Mouse (Mus musculus): Measurements from ENCODE around the gene Cd6. TPM values are rescaled to one million over a fixed set of nuclear protein-coding genes. Genes with fewer than 3 reads are reported as not detected.

Gene Cd6
- polyA plus RNA-seq (2017; shearing (Covaris generic)) = 100 to 1,000 TPM; 356 to 569 (median 520) TPM

DNA sequence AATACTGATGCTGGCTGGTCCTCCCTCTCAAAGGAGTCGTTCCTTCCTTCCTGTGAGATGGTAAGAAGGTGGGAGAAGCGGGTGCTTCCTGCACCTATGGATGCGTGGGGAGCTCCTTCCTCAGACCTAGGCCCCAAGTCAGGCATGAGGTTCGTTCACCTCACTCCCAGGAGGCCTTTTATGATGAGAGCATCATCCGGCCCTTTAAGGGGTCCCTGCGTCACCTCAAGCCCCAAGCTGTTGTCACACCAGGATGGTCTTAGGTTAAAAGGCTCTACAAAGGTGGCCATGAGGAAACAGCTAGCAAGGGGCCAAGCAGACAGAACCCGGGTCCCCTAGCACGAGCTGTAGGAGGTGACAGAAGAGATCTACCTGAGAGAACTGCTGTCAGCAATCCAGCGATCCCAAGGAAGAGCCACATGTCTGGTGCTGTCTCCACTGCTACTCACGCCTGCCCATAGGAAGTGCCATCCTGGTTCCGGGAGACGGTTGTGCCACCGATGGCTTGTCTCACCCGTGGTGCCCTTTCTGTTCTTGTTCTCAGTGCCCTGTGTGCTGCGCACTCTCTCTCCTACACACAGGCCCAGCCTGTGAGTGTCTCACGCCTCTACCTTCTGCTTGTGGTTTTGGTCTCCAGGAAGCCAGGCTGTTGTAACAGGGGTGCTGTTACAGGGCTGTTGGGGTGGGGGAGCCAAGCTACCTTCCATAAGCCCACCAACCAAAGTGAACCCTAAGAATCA, at the start of gene Cd6:
Gene Cd6, minus strand, starts transcription at position 623 of the 740 bp plus-strand sequence.
- ATAC-seq = peak; percentile 80

DNA sequence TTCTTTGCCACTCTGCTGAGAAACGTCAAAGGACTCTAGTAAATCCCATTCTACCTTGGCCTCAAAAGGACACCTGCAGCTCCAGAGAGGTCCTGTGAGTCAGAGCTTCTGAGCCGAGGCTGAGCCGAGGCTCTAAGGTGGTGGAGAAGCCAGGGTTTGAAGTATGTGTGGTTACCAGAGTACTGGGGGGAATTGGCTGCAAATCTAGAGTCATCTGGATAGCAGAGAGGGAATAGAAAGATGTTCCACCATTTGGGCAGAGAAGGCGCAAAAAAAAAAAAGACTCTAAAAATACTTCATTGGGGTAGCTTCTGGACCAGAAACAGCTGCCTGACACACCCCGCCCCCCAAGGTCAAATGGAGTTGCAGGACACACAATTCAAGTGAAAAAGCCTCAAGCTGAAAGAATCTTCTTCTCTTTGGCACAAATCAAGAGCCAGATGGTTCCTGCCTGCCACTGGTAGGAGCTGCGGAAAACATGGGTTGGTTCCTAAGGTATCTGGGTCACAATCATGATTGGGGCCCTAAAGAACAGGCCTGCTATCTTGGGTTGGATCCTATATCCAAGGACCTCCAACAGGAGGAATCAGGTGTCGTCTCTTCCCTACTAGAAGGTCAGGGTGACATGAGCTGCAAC, 48.5 kb upstream of the Cd6 start:
- ATAC-seq = no peak

DNA sequence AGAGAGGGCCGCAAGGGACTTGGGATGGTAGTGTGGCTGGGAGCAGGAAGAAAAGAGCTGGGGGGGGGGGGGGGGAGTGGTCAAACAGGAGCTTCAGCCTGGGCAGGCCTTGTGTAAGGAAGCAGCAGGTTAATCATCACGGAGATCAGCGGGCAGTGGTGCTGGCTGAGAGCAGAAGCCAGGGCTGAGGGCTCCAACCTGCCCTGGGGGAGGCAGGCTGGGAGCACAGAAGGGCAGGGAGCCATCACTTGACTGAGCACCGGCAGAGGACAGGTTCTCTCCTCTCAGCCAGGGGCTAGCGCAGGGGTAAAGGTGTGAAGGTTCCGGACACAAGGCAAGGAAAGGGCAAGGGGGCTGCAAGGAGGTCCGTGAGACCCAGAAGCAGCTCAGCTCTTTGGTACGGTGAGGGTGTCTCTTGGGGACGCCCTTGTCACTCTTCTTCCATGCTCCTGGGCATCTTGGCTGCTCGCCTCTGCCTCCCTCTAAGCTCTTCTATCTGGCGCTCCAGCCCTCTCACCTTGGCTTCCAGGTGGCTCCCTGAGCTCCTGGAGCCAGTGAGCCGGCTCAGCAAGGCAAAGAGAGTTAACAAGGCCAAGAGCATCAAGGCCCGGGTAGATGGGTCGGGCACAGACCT, 41.6 kb upstream of the Cd6 start:
- ATAC-seq = no peak

DNA sequence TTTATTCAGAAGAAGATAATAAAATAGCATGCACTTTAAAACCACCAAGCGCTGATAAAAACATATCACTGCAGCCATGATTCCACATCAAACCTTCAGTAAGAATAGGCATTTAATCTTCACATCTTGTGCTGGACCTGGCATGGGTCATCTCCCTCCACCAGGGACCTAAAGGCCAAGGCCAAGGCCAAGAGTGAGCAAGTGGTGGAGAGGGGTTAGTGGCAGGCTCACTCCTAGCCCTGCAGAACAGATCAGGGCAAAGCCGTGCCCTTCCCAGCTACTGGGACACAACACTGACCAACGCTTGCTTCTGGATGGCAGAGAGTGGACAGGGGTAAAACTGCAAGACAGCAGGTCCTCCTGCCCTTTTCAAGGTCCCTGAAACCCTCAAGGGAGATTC, 40.8 kb upstream of the Cd6 start:
- no peak for ATAC-seq

DNA sequence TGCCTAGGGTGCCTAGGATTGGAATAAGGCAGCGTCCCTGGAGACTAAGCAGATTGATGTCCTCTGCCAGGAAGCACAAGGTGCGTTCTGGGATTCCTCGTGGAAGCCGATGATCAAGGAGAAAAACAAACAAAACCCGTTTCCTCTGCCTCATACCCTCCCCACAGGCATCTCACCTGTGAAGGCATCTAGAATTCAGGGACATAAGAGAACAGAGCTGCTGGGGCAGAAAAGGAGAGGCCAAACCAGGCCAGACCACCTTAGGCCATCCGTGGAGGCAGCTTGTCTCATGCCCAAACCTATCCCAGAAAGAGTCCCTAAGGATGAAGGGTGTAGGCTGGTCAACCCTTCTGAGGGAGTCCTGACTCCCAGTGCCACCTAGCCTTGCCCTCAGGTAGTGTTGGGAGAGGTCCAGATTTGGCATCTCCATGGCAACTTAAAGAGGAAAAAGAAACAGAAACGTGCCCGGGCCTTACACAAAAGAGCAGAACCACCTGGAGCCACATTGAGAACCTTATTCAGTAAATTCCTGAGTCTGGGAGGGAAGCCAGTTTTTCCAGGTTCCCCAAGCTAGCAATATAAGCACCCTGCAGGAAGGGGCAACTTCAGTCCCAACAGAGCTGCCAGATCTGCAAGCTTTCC, 40.1 kb upstream of the Cd6 start, which contains the start of gene Tmem132a:
Gene Tmem132a, minus strand, starts transcription at position 55 of the 642 bp plus-strand sequence.
- no peak for ATAC-seq

DNA sequence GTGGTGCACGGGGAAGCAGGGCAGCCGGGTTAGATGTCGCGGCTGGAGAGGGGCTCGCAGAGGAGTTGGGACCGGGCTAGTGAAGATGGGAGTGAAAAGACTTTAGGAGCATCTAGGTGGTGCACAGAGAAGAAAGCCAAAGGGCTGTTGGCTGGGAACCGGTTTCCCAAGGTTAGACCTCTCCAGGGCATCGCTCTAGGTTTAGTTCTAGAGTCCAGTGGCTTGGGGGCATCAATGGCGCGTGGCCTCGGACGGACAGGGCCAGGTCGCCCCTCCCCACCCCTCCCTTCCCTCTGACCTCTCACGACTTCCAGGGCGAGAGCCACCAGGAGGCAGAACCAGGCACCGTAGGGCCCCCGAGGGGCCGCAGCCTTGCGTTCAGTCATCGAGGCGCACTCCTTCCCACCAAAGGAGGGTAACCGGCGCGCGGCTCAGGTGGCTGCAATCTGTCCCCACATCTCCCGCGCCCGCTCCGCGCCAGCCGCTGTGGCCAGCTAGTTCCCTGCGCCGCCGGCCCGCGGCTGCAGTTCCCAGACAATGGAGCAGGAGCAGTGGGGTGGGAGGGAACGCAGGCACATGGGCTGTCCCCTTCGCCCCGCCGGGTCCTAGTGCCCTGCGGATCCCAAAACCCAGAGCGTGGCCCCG, 39.5 kb upstream of the Cd6 start:
- ATAC-seq = no peak

DNA sequence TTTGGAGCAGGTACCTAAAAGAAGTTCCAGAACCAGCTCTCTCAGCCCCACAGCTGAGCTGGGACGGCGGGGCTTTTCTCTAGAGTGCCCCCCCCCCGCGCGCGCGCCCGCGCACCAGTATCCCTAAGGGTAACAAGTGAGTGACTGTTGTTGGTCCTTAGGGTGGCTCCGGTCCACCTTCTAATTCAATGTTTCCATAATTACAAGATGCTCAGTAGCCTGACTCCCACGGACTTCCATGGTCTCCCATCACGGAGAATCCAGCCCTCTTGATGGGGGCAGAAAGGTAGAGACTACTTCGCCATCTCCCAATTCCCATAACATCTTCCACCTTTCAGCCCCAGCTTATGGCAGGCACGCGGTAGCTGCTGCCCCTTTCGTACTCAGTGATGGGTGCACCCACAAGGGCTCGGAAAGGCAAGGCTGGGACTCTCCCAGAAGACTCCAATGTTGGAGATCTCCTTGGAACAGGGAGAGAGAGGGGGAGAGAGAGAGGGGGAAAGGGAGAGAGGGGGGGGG, 38.8 kb upstream of the Cd6 start:
- ATAC-seq = no peak

DNA sequence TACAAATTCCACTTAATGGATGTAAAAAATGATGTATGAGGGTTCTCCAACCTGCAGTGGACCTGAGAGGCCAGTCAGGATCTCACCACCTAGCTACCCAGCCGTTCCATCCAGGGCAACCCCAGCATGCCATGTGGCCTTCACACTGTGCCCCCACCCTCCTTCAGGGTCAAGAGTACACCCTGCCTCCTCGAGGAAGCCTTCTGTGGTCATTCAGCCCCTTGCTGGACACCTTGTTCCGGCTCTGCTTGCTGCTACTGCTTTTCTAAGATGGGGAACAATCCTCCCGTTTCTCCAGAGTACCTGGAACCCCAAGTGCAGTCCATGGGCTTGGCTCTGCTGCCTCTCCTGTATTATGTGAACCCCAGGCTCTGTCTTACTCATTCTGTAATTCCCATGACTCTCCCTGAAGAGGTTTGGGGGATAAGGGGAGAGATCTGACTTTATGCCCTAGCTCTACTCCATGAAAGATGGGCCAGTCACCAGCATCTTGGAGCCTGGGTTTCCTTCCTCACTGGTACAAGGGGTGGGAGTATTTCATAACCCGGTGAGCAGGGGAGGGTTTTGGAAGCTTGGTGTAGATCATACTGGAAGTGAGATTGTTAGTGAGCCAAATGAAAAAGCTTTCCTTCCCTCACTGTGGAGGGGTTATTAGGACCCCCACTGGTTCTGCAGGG, 38.2 kb upstream of the Cd6 start:
- ATAC-seq = no peak

DNA sequence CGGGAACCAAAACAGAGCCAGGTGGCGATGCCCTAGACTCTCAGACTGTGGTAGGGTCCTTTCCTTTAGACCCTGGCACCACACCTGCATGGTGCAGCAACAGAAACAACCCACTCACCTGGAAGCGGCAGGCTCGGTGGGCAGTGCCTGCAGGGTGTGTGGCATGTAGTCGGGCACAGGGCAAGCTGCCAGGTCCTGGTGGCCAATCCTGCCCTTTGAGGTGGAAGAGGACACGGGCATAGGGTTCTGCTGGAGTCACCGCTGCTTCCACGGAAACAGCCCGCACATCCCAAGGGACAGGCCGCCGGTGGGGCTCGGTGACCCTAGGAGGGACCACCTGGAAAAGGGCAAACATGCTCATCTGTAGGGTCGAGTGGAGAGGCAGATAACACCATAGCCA, 36.5 kb upstream of the Cd6 start:
- no peak for ATAC-seq

DNA sequence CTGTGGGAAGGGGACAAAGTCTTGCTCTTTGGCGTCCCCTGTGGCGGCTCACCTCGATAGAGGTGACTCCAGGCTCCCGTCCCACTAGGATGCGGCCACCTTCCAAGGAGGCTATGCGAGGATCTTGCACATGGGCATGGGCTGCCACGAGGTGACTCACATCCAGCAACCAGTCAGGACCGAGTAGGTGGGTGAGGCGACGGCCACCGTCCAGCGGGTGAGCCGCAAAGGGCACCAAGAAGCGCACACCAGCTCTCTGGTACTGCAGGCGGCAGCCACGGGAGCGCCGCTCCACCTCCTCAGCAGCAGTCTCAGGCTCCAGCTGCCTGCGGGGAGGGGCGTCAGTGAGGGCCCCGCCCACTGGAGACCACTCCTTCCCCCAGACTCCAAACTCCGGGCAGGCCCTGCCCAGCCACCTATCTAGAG, 30.2 kb upstream of the Cd6 start:
- no peak for ATAC-seq

DNA sequence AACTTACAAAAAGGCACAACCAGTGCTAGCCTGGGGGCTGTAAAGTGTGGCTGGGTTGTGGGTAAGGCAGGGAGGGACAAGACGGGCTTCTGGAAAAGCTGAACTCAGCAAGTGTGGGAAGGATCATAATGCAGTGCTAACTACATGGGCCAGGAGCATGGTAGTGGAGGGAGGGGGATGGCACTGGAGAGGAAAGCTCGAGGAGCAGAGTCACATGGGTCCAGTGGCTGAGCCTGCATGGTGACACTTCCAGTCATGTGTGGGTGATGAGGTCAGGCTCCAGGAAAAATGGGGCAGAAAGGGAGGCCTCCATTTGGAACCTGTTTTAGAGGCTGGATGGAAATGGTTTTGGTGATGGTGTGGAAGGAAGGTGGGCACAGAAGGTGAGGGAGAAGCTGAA, 26.7 kb upstream of the Cd6 start:
- no peak for ATAC-seq

DNA sequence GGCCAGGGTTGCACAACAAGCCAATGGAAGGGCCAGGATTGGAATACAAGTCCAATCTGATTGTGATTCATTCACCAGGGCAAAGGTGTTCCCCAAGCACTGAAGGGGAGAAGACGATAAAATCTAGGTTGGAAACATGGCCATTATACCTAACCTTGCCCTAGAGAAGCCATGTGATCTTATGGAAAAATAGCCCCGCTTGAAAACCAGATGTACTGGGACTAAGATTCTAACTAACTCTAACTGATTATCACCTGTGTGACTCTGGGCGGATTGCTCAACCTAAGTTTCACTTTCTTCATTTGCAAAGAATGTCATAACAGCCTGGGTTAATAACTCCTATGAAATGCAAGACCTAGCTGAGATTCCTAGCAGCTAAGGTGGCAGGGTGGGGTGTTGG, 25.6 kb upstream of the Cd6 start:
- no peak for ATAC-seq

DNA sequence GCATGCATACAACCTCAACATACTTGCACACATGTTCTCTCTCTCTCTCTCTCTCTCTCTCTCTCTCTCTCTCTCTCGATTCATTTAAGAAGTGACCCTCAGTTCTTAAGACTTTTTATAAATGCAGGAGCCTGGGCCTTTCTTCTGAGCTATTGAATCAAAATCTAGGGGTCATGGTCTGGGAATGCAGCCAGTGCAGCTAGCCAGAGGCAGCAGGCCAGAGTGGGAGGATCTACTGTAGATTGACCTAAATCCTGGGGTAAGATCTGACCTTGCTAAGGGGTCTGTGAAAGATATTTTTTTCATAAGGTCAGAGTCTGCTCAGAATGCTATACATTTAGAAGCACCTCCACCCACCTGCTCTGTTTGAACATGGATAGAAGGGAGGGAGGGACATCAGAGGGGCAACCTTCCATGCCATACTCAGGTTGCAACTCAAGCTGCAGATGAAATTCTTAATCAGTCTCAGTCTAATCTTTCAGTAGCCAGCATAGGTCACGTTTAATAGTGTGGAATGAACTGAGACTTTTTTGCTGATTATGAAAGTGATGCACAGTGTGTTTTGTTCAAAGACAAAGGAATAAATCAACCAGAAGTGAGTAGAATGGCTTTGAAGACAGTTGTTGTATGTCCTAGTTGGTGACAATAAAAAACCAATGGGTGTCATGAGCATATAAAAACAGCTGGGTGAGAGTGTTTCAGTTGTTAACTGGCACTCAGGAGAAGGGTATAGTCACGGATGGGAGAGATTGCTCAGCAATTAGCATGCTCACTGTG, 17.6 kb upstream of the Cd6 start:
- ATAC-seq = no peak

DNA sequence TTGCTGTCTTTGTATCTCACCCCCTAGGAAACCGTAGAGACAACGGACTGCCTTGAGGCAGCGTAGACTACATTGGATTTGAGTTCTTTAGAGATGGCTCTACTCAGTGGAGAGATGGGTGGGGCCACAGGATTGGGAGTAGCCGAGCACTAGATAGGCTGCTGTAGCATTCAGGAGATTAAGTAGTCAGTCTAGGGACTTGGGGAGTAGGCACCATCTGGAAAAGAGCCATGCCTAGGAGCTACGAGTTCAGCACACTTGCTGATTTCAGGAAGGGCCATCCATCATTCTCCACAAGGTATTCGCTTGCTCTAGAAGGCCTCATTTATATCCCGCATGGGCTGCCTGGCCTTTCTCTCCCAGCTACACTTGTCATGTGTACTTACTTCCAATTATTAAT, 16.3 kb upstream of the Cd6 start:
- no peak for ATAC-seq

DNA sequence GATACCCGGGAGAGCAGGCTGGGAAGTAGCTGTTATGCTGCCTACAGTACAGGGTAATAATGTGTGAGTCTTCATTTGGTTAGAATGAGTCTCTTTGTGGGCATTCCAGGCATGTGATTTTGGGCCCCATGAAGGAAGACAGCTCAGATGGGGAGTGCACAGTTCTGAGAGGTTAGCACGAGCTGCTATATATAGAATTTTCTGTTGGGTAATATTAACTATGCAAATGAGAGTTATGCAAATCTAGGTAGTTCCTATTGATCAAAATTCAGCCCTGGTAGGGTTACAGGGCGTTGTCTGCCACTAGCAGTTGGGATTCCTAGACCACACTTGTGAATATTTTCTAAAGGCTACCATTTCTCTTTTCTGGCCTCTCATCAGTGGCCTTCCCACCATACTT, 15.6 kb upstream of the Cd6 start:
- ATAC-seq = no peak

DNA sequence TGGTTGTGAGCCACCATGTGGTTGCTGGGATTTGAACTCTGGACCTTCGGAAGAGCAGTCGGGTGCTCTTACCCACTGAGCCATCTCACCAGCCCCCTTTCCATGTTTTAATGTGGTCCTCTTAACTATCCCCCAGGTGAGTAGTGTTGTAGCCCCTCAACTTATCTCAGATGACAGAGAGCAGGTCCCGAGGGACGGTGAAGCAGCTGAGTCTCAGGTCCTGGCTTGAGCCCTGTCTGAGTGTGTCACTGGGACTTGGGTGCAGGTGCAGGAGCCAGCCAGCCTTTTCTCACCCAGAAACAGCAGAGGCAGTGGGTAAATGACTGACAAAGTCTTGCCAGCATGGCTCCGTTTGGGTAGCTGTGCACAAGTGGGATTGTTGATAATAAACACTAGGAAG, 14.3 kb upstream of the Cd6 start:
- ATAC-seq = no peak

DNA sequence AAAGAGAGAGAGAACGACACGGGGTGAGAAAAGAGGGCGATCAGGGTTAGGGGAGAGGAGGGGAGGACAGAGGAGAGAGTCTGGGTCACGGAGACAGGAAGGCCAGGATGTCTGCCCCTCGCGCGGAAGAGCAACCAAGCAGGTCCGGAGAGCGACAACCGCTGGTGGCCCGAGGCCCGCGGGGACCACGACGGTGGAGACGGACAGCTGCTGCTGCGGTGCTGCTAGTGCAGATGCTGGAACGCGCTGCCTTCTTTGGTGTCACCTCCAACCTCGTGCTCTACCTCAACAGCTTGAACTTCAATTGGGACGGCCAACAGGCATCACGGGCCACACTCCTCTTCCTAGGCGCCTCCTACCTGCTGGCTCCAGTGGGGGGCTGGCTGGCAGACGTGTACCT, 13.1 kb upstream of the Cd6 start:
- ATAC-seq = no peak

DNA sequence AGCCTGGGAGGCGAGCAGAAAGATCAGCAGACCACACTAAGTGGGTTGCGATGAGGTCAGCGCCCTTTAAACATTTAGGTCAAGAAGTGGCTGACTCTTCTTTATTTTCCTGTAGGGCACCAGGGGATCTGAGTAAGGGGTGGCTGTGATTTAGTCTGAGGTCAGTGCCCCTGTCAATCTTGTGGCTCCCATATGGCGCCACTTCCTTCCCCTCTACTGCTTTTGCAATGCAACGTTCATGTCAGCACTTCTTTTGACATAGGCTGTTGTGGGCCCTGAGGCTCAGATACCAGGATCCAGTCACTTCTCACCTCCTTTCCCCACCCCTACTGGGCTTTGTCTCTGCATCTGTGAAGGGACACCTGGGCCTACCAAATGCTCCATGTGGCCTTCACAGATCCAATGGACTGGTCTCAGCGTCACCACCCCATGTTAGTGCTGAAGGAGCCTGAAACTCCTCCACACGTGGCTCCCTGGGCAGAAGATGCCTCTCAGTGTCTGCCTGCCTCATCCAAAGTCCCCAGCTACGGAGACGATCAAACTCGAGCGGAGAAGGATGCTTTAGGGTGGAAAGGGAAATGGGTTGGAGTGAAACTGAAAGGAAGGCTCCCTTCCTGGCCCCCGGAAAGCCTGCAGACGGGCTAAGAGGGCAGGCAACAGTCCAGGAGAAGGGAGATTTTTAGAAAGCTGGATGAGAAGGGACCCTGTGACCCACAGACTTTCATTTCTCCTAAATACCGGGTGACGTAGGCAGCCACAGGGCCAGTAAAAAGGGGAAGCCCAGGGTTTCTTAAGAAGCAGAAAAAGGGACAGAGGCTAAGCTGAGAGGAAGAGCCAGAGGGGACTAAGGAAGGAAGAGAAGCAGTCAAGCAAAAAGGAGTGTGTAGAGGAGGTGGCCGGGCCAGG, 12.1 kb upstream of the Cd6 start:
- ATAC-seq = no peak

DNA sequence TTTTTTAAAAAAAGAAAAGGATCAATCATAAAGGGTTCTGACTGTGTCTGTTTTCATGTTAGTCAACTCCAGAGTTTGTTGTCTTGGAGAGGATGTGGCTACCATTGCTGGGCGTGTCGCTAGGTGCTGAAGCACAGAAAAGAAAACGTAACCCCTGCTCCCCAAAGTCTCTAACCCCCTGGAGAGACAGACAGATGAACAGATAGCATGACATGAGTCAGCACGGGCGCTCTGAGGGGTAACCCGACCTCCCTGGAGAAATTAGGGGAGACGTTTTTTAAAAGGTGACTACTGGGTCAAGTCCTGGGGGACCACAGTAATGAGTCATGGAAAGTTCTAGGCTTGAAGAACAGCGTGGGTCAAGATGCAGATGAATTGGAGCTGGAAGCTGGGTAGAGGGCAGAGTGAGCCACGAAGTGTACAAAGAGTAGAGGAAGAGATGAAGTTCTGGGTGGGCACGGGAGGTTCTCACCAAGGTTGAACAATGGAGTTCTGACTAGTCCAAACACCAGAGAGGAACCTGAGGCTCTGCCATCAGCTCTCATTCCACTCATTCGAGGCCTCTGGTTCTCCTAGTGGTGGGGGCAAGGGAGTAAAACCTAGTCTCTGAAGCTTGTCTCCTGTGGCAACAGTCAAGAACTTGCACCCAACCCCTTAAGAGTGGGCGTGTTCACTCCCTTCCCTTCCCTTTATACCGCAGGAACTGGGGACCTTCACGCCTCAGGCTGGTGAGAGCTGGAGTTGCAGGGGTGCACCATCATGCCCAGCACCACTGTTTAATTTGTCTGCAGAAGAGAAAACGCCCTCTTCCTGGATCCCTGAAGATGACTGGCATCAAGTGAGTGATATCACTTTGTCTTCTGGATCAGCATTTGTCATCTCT, 9.4 kb upstream of the Cd6 start, which contains the start of gene Slc15a3:
Gene Slc15a3, plus strand, starts transcription at position 718 of the 883 bp plus-strand sequence.
- peak; percentile 65 for ATAC-seq
